Mouse (Mus musculus): ENCODE measurements around the gene Sept5.

Sept5 gene

GRCm38 (mm10) chr16:18632816-18633215, 3.1 kb upstream of the Sept5 start:
- no peak for DNase-seq (ENCODE audit: low read depth, low spot score)

DNA sequence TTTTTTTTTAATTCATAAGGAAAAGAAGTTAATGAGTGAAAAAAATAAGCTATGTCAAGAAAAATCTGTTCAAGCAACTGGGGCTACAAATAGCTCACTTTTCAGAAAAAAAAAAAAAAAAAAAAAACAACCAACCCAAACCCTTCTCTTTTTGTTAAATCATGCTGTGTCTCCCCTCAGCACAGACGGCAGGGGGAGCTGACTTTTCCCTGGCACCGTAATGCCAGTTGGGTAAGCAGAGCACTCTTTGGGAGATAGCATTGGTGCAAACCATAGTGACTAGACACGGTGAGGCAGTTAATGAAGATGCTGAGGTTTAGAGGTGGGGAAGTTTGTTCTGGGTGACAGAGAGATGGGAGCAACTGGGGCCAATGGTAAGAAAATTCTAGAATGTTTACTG, 2.3 kb upstream of the Sept5 start:
- no peak for DNase-seq (ENCODE audit: low read depth, low spot score)

GRCm38 (mm10) chr16:18631141-18631540, 1.4 kb upstream of the Sept5 start:
- DNase-seq (ENCODE audit: low read depth, low spot score), result no peak

DNA sequence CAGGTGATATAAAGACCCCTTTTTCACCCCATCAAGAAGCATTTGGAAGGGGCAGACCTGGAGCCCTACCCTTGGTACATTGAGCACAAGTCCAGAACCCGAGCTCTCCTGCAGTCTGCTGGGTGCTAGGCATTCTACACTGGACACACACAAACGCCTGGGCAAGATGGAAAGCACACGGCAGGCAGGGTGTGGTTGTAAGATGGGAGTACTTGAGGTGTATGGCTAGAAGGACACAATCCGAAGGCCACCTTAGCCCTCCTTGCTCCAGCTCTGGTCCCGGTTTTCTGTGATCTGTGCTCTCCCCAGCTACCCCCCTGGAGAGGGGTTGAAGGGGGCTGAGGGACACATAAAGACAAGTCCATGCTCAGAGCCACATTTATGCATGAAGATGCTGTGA, 537 bp upstream of the Sept5 start:
- DNase-seq (ENCODE audit: low read depth, low spot score), result no peak

GRCm38 (mm10) chr16:18628948-18629340, 810 bp downstream of the Sept5 start:
- DNase-seq (ENCODE audit: low read depth, low spot score), result no peak

DNA sequence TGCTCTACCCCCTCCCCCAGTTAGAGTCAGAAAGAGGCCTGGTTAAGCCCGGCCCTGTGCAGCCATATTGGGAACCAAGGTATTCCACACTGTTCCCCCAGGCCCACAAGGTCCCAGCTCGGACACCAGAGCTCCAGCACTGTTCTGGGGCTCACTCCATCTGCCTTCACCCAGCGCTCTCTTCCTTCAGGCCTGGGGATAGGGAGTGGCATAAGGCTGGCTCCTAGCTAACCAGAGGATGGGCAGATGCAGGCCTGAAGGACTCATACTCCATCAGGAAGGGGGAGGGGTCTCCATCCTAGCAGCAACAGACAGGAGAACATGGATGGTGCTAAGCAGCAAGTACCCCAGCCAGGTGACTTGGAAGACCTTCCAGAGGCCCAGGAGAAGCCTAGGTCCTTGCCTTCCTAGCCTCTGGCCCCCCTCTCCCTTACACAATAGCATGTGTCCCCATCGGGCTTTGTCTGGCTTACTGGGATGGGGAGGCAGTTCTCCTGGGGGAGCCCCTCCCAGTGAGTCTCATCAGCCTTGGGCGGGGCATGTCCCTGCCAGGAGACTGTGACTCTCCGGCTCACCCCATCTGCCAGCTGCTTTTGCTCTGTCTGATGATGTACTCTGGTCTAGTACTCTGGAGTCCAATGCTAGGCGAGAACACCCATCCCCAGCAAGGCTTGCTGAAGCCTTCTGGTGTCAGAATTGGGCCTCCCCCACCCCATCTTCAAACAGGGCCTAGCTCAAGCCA, 1.4 kb downstream of the Sept5 start:
- DNase-seq (ENCODE audit: low read depth, low spot score), result no peak

GRCm38 (mm10) chr16:18627163-18627562, 2.6 kb downstream of the Sept5 start:
- DNase-seq (ENCODE audit: low read depth, low spot score), result no peak

- DNase-seq (ENCODE audit: low read depth, low spot score), result peak; percentile 81
Observed at GRCm38 (mm10) chr16:18626376-18626878, 3.3 kb downstream of the Sept5 start, which contains the start of gene Gm49601. TSS of gene Gm49601 (minus strand) at chr16:18626427.

DNA sequence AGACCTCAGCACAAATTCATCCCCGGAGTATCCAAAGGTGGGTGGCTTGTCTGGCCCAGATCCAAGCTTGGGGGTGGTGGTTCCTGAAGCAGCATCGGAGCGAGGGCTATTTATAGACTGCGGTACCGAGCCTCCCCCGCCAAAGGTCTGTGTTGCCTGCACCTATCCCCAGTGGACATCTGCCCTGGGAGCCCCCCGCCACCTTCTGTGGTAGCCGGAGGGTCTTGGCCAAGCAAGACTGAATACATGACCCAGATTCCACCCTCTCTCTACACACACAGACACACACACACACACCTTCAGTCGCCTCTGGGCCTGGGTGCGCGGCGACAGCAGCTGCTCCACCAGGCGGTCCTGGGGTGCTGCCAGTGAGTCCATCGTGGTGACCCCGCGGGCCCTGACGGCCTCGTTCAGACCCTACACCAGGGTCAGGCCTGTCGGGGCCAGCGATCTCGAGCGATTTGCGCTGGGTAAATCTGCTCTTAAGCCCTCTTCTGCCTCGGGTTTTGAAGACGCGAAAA, 3.9 kb downstream of the Sept5 start:
- no peak for DNase-seq (ENCODE audit: low read depth, low spot score)

DNA sequence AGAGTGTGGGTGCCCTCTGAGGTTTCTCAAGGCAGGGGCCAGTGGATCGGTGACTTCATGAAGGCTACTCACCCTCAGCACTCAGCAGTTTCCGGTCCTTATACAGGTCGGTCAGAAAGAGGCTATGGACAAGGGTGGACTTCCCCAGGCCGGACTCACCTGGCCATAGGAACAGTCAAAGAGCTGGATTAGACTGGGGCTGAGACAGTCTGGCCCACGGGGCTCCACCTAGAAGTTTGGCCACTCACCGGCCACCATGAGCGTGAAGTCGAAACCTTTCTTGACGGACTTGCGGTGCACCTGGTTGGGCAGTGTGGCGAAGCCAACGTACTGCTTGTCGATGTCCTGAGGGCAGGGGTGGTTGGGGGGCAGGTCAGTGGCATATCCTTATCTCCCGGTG, 4.7 kb downstream of the Sept5 start:
- no peak for DNase-seq (ENCODE audit: low read depth, low spot score)

DNA sequence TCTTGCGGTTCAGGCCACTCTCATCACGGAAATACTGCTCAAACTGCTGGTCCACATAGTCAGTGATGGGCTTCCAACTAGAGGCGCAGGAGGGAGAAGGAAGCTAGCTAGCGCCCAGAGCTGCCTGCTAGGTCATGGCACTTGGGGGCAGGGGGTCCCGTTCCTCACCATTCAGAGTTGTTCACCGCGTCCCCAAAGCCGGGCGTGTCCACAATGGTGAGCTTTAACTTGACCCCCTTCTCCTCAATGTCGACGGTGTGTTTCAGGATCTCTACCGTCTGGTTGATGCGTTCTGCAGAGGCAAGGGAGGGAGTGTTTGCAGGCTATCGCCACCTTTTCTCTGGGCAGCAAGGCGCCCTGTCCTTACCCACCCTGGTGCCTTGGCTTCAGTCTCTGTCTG, 5.1 kb downstream of the Sept5 start:
- no peak for DNase-seq (ENCODE audit: low read depth, low spot score)

GRCm38 (mm10) chr16:18623751-18624540, 5.8 kb downstream of the Sept5 start:
- no peak for DNase-seq (ENCODE audit: low read depth, low spot score)

DNA sequence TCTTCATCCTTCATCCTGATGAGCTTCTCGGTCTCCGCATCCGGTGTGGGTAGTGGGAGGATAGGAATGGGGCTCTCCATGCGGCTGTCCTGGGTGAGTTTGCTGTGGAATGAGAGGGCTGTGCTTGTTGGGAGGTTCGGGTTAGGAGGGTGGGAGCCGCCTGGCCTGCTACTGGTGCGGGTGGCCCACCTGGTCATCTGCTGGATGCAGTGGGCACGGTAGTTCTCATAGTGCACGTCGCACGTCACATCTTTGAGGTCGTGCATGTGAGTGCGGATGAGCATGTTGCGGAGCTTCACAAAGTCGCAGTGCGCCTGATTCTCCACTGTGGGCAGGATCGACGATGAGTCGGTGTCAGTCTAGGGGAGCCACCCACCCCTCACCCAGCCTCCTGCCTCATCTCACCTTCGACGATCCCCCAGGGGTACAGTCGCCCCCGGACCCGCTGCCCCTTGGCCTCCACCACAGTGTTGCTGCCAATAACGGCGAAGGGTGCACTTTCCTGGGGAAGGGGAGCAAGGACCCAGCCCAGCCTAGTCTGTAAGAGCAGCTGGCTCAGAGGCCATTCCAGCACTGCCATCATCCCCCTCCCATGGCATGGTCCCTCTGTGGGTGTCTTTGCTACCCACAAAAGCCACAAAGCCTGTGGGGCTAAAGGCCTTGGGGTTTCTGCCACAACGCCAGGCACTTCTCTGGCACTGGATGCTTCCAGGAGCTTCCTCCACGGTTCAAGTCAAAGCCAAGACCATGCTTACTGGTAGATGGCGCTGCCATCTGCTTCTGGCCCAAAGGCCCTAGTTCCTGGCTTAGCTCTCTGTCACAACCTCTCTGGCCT, 6.6 kb downstream of the Sept5 start:
- peak; percentile 18 for DNase-seq (ENCODE audit: low read depth, low spot score)

- peak; percentile 48 for DNase-seq (ENCODE audit: low read depth, low spot score)
Observed at GRCm38 (mm10) chr16:18622019-18622418, 7.7 kb downstream of the Sept5 start, which contains the start of gene Gp1bb. TSS of gene Gp1bb (minus strand) at chr16:18622403.

GRCm38 (mm10) chr16:18621362-18622001, 8.3 kb downstream of the Sept5 start:
- peak; percentile 40 for DNase-seq (ENCODE audit: low read depth, low spot score)

GRCm38 (mm10) chr16:18620601-18621361, 9.0 kb downstream of the Sept5 start:
- peak; percentile 72 for DNase-seq (ENCODE audit: low read depth, low spot score)

- DNase-seq (ENCODE audit: low read depth, low spot score), result no peak
Observed at GRCm38 (mm10) chr16:18620201-18620600, 9.6 kb downstream of the Sept5 start.

DNA sequence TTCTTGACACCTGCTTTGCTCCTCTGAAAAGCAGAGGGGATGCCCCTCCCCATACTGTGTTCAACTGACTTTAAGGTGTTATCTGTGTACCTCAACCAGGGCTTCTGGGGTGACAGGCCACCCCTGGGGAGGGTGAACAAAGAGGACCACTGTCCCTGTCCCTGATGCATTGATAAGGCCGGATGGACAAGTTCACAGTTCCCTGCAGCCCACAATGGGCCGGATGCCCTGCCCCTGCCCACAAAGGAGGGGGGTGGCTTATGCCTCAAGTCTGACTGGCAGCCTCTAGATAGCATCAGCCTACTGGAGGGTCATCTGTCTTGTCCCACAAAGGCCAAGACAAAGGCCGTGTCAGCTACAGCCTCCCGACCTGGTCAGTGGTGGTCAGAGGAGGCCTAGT, 10.6 kb downstream of the Sept5 start:
- DNase-seq (ENCODE audit: low read depth, low spot score), result no peak

GRCm38 (mm10) chr16:18618297-18618696, 11.5 kb downstream of the Sept5 start:
- no peak for DNase-seq (ENCODE audit: low read depth, low spot score)

DNA sequence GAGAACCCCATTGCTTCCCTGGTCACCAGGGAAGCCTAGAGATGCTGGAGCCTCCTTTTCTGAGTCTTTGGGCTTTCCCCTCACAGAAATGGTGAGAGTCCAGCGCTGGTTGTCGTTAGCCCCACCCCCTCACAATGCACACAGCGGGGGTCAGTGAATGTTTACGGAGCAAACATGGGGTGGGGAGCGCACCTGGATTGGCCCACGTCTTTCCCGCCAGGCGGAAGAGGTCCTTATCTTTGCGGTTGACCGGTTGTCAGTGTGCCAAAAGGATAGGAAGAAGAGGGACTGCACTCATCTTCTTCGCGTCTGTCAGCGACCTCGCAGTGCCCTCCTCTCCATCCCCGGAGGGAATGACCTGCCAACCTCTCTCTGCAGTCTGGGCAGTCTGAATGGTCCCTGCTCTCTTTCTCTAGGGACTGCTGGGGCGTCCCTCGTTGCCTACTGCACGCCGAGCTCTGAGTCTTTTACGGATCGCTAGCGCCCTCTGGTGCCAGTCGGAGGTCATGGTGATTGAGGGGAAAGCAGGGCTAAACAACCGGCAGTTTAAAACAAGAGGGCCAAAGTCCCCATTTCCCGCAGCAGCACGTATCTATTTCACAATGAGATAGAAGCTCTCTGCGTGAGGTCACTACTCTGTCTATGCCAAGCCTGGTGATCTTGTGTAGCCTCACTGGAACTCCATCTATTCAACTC, 12.2 kb downstream of the Sept5 start:
- DNase-seq (ENCODE audit: low read depth, low spot score), result peak; percentile 80
